Mouse (Mus musculus) liver, adult 2 months (tissue): Measurements from ENCODE around the gene Zfp831.

Experiments
- CTCF ChIP-seq: fragments of 200-500 bp; IDR thresholded peaks from 2 replicates; pipeline ENCODE4 v1.5.1; 2011; ENCODE audit warnings: low read depth, low read length, control low read depth
- POLR2A ChIP-seq: fragments of 200-500 bp; IDR thresholded peaks from 2 replicates; pipeline ENCODE4 v1.6.1; 2011; ENCODE audit warnings: low read length, control low read depth; ENCODE audit not compliant: insufficient read depth; ENCODE audit errors: extremely low read depth

DNA sequence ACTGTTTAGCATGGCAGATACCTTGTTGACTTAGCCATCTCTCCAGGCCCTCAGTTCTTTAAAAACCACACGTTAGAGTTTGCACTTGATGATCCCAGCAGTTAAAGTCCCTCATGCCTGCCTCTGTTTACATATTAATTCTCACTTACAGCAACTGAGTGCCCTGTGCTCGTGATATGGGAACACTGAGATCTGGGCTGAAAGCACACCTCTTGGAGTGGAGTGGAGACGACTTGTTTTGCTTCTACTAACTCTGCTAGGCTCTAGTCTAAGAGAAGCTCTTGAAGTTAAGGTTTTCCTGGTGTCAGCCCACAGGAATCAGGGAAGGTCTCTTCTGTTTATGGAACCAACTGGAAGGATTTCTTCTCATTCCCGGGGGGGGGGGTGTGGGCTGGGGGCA, 9.5 kb downstream of the Zfp831 start:
- TF ChIP-seq CTCF (no peak), POLR2A (no peak)
